Mouse (Mus musculus): ENCODE measurements at regions not wholly inside any gene's neighbourhood (a gene's known extent, or its start where the extent isn't known, plus 50 kb on each side); places are given as distances from the start of the nearest gene placed in this dataset.

DNA sequence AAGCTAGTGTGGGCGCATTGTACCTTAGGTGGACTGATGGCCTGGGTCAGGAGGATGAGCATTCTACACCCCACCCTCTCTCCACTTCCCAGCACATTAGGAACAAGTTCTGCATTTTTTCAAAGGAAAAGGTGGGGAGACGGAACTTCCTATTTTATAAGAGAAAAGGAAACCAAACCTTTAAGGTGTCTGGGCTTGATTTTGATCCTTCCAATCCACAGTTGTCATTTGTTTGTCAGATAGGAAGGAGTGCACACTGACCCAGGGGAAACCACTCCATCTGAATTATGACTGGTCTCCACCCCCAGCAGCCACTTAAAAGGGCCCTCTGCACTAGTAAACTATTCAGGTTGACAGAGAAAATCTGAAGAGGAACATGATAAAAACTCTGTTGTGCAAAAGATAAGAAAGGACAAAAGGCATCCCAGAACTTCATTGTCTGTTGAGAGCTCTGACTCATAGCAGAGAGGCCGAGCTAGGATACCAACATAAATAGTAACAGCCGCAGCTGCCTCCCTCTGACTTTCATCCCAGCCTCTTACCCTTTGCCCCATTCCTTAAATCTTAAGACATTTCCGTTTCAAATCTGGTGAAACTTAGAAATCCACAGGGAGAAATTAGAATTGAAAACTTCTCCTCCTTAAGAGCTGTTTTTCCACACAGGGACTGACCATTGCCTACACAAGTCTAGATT is 54.2 kb upstream of the Adgrl4 start:
- no peak for TF ChIP-seq CTCF (IDR thresholded peaks at IDR 0.05; ENCODE audit: low read depth)
- TF ChIP-seq EP300 (optimal IDR thresholded peaks at IDR 0.05) = no peak

Measured in stomach, postnatal 0 days (tissue).